Mouse (Mus musculus) embryonic fibroblast, embryonic 13.5 days (primary cell): ENCODE measurements at regions not wholly inside any gene's neighbourhood (a gene's known extent, or its start where the extent isn't known, plus 50 kb on each side); places are given as distances from the start of the nearest gene placed in this dataset.

Experiments
- CTCF ChIP-seq: IDR thresholded peaks from 2 replicates; pipeline ENCODE4 v1.5.1; 2011; ENCODE audit warnings: mild to moderate bottlenecking, control low read depth, low read length, moderate library complexity, borderline replicate concordance; ENCODE audit not compliant: insufficient read depth
- POLR2A ChIP-seq: IDR thresholded peaks from 2 replicates; pipeline ENCODE4 v1.6.1; 2011; ENCODE audit warnings: low read depth, mild to moderate bottlenecking, control low read depth, low read length, moderate library complexity

GRCm38 (mm10) chr1:88923791-88924581 lies 146.2 kb upstream of the Sh3bp4 start:
- TF ChIP-seq CTCF (no peak), POLR2A (no peak)
